Mouse (Mus musculus) limb, embryonic 15.5 days (tissue): Measurements from ENCODE around the gene Acsm2. TPM values are rescaled to one million over a fixed set of nuclear protein-coding genes. Genes with fewer than 3 reads are reported as not detected.

ENCODE experiments used
- ATAC-seq: fragments of 200-750 bp; cut with Nextera tagmentation; 2 replicates; pipeline ENCODE4 v1.8.0; 2017; ENCODE audit warnings: low read depth, moderate TSS enrichment; ENCODE audit not compliant: insufficient number of reproducible peaks, low FRiP score, low TSS enrichment
- H3K27ac ChIP-seq: fragments of 300-500 bp; sonication (generic); 2 replicates; pipeline ENCODE4 v1.5.1; 2015; ENCODE audit warnings: moderate library complexity, mild to moderate bottlenecking, inconsistent platforms
- H3K27me3 ChIP-seq: fragments of 300-500 bp; sonication (generic); 2 replicates; pipeline ENCODE4 v1.6.1; 2015; ENCODE audit warnings: inconsistent platforms
- H3K36me3 ChIP-seq: fragments of 300-500 bp; sonication (generic); 2 replicates; pipeline ENCODE4 v1.6.1; 2015; ENCODE audit warnings: inconsistent platforms
- H3K4me1 ChIP-seq: fragments of 300-500 bp; sonication (generic); 2 replicates; pipeline ENCODE4 v1.6.1; 2015; ENCODE audit warnings: inconsistent platforms
- H3K4me2 ChIP-seq: fragments of 300-500 bp; sonication (generic); 2 replicates; pipeline ENCODE4 v1.6.1; 2015; ENCODE audit warnings: mild to moderate bottlenecking, inconsistent platforms
- H3K4me3 ChIP-seq: fragments of 300-500 bp; sonication (generic); 2 replicates; pipeline ENCODE4 v1.5.1; 2015; ENCODE audit warnings: mild to moderate bottlenecking, inconsistent platforms
- H3K9ac ChIP-seq: fragments of 300-500 bp; sonication (generic); 2 replicates; pipeline ENCODE4 v1.6.1; 2015; ENCODE audit warnings: inconsistent platforms
- H3K9me3 ChIP-seq: fragments of 300-500 bp; sonication (generic); 2 replicates; pipeline ENCODE4 v1.6.1; 2016; ENCODE audit warnings: inconsistent platforms
- WGBS: fragments of 180-500 bp; shearing (Covaris S2); methylation state at CpG from one replicate; pipeline ENCODE4 v1.1.7; 2015; 5-methylcytosine and 5-hydroxymethylcytosine counted together
- polyA plus RNA-seq: library from polyadenylated mRNA; unstranded; fragments of >200 nt; fragmentation: Nextera tagmentation; extraction: Ambion mirVana; gene quantifications from 2 replicates; pipeline ENCODE4 v1.2.1, GENCODE M21; 2015

Gene Acsm2
- polyA plus RNA-seq, 1 experiment from 2014 or later = not detected

DNA sequence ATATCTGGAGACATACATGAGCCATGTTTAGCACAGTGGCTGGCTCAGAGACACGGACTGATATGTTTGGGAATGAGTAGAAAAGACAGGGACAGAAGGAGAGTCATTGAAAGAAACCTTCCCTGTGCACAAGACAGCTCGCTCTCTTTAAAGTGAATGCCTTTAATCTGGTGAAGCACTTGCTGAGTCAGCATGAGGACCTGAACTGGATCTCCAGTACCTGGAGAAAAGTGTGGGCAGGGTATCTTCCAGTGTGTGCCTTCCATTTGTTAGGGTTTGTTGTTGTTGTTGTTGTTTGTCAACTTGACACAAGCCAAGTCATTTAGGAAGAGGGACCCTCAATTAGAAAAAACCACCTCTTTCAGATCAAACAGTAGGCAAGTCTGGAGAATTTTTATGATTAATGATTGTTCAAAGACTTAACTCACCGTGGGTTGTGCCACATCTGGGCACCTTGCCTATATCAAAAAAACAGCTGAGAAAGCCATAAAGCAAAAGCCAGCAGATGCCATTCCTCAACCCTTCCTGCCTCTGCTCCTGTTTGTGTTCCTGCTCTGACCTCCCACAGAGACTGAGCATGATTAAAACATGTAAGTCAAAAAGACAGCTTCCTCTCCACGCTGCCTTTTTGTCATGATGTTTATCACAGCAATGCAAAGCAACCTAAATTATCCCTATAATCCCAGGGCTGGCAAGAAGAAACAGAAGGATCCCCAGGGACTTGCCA is 64.2 kb downstream of the Acsm2 start:
- ATAC-seq = no peak
- Histone ChIP-seq H3K36me3 (no peaks in the 10 kb centered on the region), H3K9ac (no peak overlapping the region), H3K27ac (no peak overlapping the region), H3K4me1 (no peaks in the 10 kb centered on the region), H3K27me3 (no peaks in the 10 kb centered on the region), H3K4me2 (no peak overlapping the region), H3K9me3 (no peaks in the 10 kb centered on the region), H3K4me3 (no peak overlapping the region)
- WGBS = 50% methylated on average over 4 of the region's 4 CpGs

DNA sequence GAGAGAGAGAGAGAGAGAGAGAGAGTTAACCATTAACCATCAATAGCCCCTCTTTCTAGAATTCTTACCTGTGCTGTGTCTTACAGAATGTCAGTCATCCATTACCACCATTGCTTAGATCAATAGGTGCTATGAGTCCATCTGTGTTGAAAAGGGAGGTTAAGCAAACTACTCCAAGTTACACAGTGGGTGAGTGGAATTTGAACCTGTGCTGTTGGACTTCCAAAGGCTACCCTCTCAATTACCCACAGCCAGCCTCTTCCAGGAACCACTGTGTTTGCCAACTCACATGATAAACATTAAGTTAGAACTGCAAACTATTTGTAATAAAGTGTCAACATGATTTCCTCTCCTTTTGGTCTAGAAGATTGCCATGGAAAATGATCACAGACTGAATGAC is 66.0 kb downstream of the Acsm2 start:
- Histone ChIP-seq H3K27me3 (no peaks in the 10 kb centered on the region), H3K36me3 (no peaks in the 10 kb centered on the region), H3K4me1 (no peaks in the 10 kb centered on the region), H3K9me3 (no peaks in the 10 kb centered on the region), H3K4me3 (no peak overlapping the region), H3K9ac (no peak overlapping the region), H3K27ac (no peak overlapping the region), H3K4me2 (no peak overlapping the region)
- ATAC-seq = no peak

DNA sequence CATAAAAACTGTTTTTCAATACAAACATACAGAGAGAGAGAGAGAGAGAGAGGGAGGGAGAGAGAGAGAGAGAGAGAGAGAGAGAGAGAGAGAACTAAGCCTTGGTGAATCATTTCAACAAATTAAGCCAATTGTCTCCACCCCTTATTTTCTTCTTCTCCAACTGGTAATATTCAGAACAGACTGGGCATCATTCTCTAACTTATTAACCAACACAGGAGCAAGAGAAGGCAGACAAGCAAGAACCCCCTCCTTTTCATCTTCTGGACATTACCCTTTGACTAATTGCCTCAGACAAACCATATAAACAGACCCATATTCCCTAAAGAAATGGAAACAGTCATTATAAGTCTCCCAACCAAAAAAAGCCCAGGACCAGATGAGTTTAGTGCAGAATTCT is 84.6 kb downstream of the Acsm2 start:
- Histone ChIP-seq H3K4me2 (no peak overlapping the region), H3K4me3 (no peak overlapping the region), H3K36me3 (no peaks in the 10 kb centered on the region), H3K27me3 (no peaks in the 10 kb centered on the region), H3K9me3 (no peaks in the 10 kb centered on the region), H3K27ac (no peak overlapping the region), H3K9ac (no peak overlapping the region), H3K4me1 (no peaks in the 10 kb centered on the region)
- no peak for ATAC-seq

DNA sequence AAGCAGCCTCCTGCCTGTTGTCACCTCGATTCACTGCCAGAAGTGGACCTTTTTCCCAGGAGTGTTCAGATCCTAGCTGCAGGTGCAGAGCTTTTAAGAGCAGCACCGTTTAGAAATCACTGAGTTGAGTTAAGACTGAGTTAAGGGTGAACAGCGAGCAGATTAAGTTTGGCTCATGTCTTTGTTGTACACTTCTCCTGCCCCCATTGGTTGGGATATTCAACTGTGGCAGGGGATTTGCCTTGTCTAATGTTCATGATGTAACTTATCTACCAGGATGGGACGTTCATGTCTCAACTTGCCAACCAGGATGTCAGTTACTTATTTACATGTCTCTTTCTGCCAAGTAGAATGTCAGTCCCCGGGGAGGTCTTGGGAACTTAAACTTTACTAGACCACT is 88.2 kb downstream of the Acsm2 start:
- no peaks in the 10 kb centered on the region for H3K9me3 ChIP-seq
- WGBS = 71% methylated on average over 5 of the region's 5 CpGs
- H3K4me2 ChIP-seq = no peak overlapping the region
- no peaks in the 10 kb centered on the region for H3K4me1 ChIP-seq
- no peak for ATAC-seq
- no peaks in the 10 kb centered on the region for H3K27me3 ChIP-seq
- no peaks in the 10 kb centered on the region for H3K36me3 ChIP-seq
- no peak overlapping the region for H3K27ac ChIP-seq
- no peak overlapping the region for H3K4me3 ChIP-seq
- no peak overlapping the region for H3K9ac ChIP-seq

Other genes with a start within 250 kb of the Acsm2 start
- not detected in 2 replicates for gene Gp2, start 95.1 kb upstream of the Acsm2 start, polyA plus RNA-seq
- not detected in 2 replicates for gene Umod, start 75.1 kb upstream of the Acsm2 start, polyA plus RNA-seq
- gene Acsm5, start 34.9 kb upstream of the Acsm2 start, polyA plus RNA-seq = not detected in 2 replicates
- gene Pdilt, start 30.9 kb upstream of the Acsm2 start, polyA plus RNA-seq = not detected in 2 replicates
- gene Acsm1, start 52.7 kb downstream of the Acsm2 start, polyA plus RNA-seq = not detected in 2 replicates
- gene Acsm4, start 135.7 kb downstream of the Acsm2 start, polyA plus RNA-seq = not detected in 2 replicates
- 70.4 and 72.5 TPM in 2 replicates for gene Thumpd1, start 166.5 kb downstream of the Acsm2 start, polyA plus RNA-seq
- 0.37 and 0.62 TPM in 2 replicates for gene Acsm3, start 206.6 kb downstream of the Acsm2 start, polyA plus RNA-seq
- 19.4 and 23.0 TPM in 2 replicates for gene Rexo5, start 239.7 kb downstream of the Acsm2 start, polyA plus RNA-seq
- 16.9 and 20.3 TPM in 2 replicates for gene Eri2, start 239.7 kb downstream of the Acsm2 start, polyA plus RNA-seq